Mouse (Mus musculus): ENCODE data around the gene Gtdc1.
"Not testable (repeated sequence)": the region's sequence is repeated elsewhere in the genome, so short reads cannot be mapped to it uniquely, and the experiment has no call there.

Gene Gtdc1

GRCm38 (mm10) chr2:44780961-44781360, 146.5 kb downstream of the Gtdc1 start:
- DNase-seq (ENCODE audit: low spot score in 2 of 2): no peak

GRCm38 (mm10) chr2:44763898-44764297, 163.6 kb downstream of the Gtdc1 start:
- DNase-seq (ENCODE audit: low spot score in 2 of 2): no peak

GRCm38 (mm10) chr2:44736618-44737017, 190.8 kb downstream of the Gtdc1 start:
- DNase-seq (ENCODE audit: low spot score in 2 of 2): no peak

- no peak for DNase-seq (ENCODE audit: low spot score in 2 of 2)
Observed at GRCm38 (mm10) chr2:44721461-44721860, 206.0 kb downstream of the Gtdc1 start.

- no peak for DNase-seq (ENCODE audit: low spot score in 2 of 2)
Observed at GRCm38 (mm10) chr2:44705883-44706615, 221.4 kb downstream of the Gtdc1 start.

- DNase-seq (ENCODE audit: low spot score in 2 of 2): no peak
Observed at GRCm38 (mm10) chr2:44700276-44700675, 227.2 kb downstream of the Gtdc1 start.

- DNase-seq (ENCODE audit: low spot score in 2 of 2): no peak
Observed at GRCm38 (mm10) chr2:44696441-44696840, 231.0 kb downstream of the Gtdc1 start.

- no peak for DNase-seq (ENCODE audit: low spot score in 2 of 2)
Observed at GRCm38 (mm10) chr2:44693898-44694297, 233.6 kb downstream of the Gtdc1 start.

GRCm38 (mm10) chr2:44664049-44664448, 263.4 kb downstream of the Gtdc1 start:
- DNase-seq (ENCODE audit: low spot score in 2 of 2): no peak

GRCm38 (mm10) chr2:44659870-44660269, 267.6 kb downstream of the Gtdc1 start:
- no peak for DNase-seq (ENCODE audit: low spot score in 2 of 2)

GRCm38 (mm10) chr2:44659011-44659410, 268.4 kb downstream of the Gtdc1 start:
- DNase-seq (ENCODE audit: low spot score in 2 of 2): no peak

GRCm38 (mm10) chr2:44648537-44648936, 278.9 kb downstream of the Gtdc1 start:
- DNase-seq (ENCODE audit: low spot score in 2 of 2): no peak

GRCm38 (mm10) chr2:44646398-44646797, 281.1 kb downstream of the Gtdc1 start:
- DNase-seq (ENCODE audit: low spot score in 2 of 2): no peak

- no peak for DNase-seq (ENCODE audit: low spot score in 2 of 2)
Observed at GRCm38 (mm10) chr2:44639370-44639769, 288.1 kb downstream of the Gtdc1 start.

- no peak for DNase-seq (ENCODE audit: low spot score in 2 of 2)
Observed at GRCm38 (mm10) chr2:44638157-44638556, 289.3 kb downstream of the Gtdc1 start.

GRCm38 (mm10) chr2:44633971-44634370, 293.5 kb downstream of the Gtdc1 start:
- DNase-seq (ENCODE audit: low spot score in 2 of 2): no peak

GRCm38 (mm10) chr2:44633064-44633463, 294.4 kb downstream of the Gtdc1 start:
- no peak for DNase-seq (ENCODE audit: low spot score in 2 of 2)

- no peak for DNase-seq (ENCODE audit: low spot score in 2 of 2)
Observed at GRCm38 (mm10) chr2:44632584-44632983, 294.9 kb downstream of the Gtdc1 start.

GRCm38 (mm10) chr2:44631064-44631463, 296.4 kb downstream of the Gtdc1 start:
- DNase-seq (ENCODE audit: low spot score in 2 of 2): no peak

GRCm38 (mm10) chr2:44628778-44629177, 298.7 kb downstream of the Gtdc1 start:
- DNase-seq (ENCODE audit: low spot score in 2 of 2): no peak

GRCm38 (mm10) chr2:44625154-44625553, 302.3 kb downstream of the Gtdc1 start:
- DNase-seq (ENCODE audit: low spot score in 2 of 2): no peak

- no peak for DNase-seq (ENCODE audit: low spot score in 2 of 2)
Observed at GRCm38 (mm10) chr2:44622471-44622870, 305.0 kb downstream of the Gtdc1 start.

- not testable (repeated sequence) for DNase-seq (ENCODE audit: low spot score in 2 of 2)
Observed at GRCm38 (mm10) chr2:44599653-44600052, 327.8 kb downstream of the Gtdc1 start.

- no peak for DNase-seq (ENCODE audit: low spot score in 2 of 2)
Observed at GRCm38 (mm10) chr2:44594276-44594675, 333.2 kb downstream of the Gtdc1 start.
